Mouse (Mus musculus) adrenal gland, adult 18-20 months (tissue): ENCODE results near the gene Igfn1. TPM values are rescaled to one million over a fixed set of nuclear protein-coding genes. Genes with fewer than 3 reads are reported as not detected.

Experiments
- DNase-seq, 2 experiments: peaks; one replicate each; pipeline ENCODE4 v3.0.0; 2021 to 2022; ENCODE audit warnings: low spot score in 2 of 2
- total RNA-seq, 2 experiments: library from RNA; stranded (reverse); gene quantifications; 1 replicate in 1 of 2; 2 replicates in 1 of 2; pipeline ENCODE4 v1.2.3; 2021

Gene Igfn1
- total RNA-seq, 2 experiments from 2014 or later = 0.10 TPM; not detected in 1

- DNase-seq = no peak
These were observed 70.1 kb downstream of the Igfn1 start for GRCm38 (mm10) chr1:135936091-135936490.

- DNase-seq = no peak
These were observed 72.3 kb downstream of the Igfn1 start for GRCm38 (mm10) chr1:135933704-135934293.

- no peak for DNase-seq
These were observed 76.3 kb downstream of the Igfn1 start for GRCm38 (mm10) chr1:135929876-135930275.

- DNase-seq = no peak
These were observed 80.3 kb downstream of the Igfn1 start for GRCm38 (mm10) chr1:135925848-135926247.

- DNase-seq = no peak
These were observed 81.7 kb downstream of the Igfn1 start for GRCm38 (mm10) chr1:135924377-135924994.

- DNase-seq = no peak
These were observed 82.9 kb downstream of the Igfn1 start for GRCm38 (mm10) chr1:135923229-135923628.

- DNase-seq = no peak
These were observed 87.3 kb downstream of the Igfn1 start, which contains the start of gene Pkp1 for GRCm38 (mm10) chr1:135918644-135919407. TSS of gene Pkp1 (minus strand) at chr1:135919207.

GRCm38 (mm10) chr1:135917206-135917605 is 88.9 kb downstream of the Igfn1 start:
- DNase-seq = no peak

- DNase-seq = no peak
These were observed 89.6 kb downstream of the Igfn1 start for GRCm38 (mm10) chr1:135916486-135917058.

- no peak for DNase-seq
These were observed 92.5 kb downstream of the Igfn1 start for GRCm38 (mm10) chr1:135913657-135914056.

GRCm38 (mm10) chr1:135909381-135909780 is 96.8 kb downstream of the Igfn1 start:
- no peak for DNase-seq

GRCm38 (mm10) chr1:135906736-135907135 is 99.4 kb downstream of the Igfn1 start:
- no peak for DNase-seq

Other genes starting within 250 kb of the Igfn1 start
- 100 to 1,000 TPM in 1 of 2 experiments, 10 to 100 TPM in 1; 35.0 to 166 TPM for gene Phlda3, start 240.2 kb downstream of the Igfn1 start, total RNA-seq
- under 1 TPM in 1 of 2 experiments, not detected in 1; 0.26 TPM for gene Tnni1, start 226.9 kb downstream of the Igfn1 start, total RNA-seq
- under 1 TPM in 1 of 2 experiments, not detected in 1; 0.33 TPM for gene Lad1, start 187.7 kb downstream of the Igfn1 start, total RNA-seq
- gene Tnnt2, start 170.0 kb downstream of the Igfn1 start, total RNA-seq = 1 to 10 TPM; 1.3 to 2.2 TPM
- not detected for gene Pkp1, start 87.1 kb downstream of the Igfn1 start, total RNA-seq
- gene Tmem9, start 1.8 kb upstream of the Igfn1 start, total RNA-seq = 10 to 100 TPM; 29.8 to 32.0 TPM
- not detected for gene Ascl5, start 44.5 kb upstream of the Igfn1 start, total RNA-seq
- gene Cacna1s, start 46.4 kb upstream of the Igfn1 start, total RNA-seq = under 1 TPM; 0.42 to 0.56 TPM
- gene Kif21b, start 125.0 kb upstream of the Igfn1 start, total RNA-seq = 1 to 10 TPM; 2.0 TPM
- not detected for gene Mroh3, start 206.5 kb upstream of the Igfn1 start, total RNA-seq
- gene Inava, start 227.9 kb upstream of the Igfn1 start, total RNA-seq = under 1 TPM in 1 of 2 experiments, not detected in 1; 0.29 TPM